In the genomic region with DNA sequence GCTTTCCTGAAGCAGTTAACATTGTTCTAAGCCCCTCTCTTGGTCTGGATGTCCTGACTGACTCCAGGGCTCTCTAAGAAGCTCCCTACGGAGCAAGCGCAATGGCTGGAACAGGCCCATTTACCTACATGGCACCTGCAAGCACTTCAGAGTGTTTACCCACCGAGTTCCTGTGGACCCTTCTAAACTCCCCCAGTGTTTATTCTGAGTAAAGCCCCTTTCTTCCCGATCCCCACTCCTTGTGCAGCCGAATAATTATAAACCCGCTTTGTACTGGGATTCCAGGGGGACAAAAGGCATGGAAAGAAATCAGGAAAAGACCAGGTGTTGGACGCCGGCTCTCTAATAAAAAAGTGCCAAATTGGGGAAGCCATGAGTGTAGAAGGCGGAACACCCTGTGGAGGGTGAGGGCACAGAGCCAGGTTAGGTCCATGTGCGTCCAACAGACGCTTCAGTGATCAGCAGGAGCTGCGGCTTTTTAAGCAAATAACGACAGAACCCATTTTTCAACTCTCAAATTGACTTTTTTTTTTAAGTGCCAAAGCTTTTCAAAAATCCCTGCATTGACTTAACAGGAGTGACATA, we compare ENCODE assay signal across 12 mouse cellular contexts.
DNase-seq lines count a peak whose midpoint lies in the region; ATAC-seq lines count a peak whose summit lies in the region.
"Had no signal": no experiment of that assay in that cellular context is flagged by ENCODE, and none has a peak within 500 bp of the region (broad histone marks: within the 10 kb centered on the region; RNA-seq: fewer than 3 reads in every experiment).

No protein-coding gene starts in this region.

- H3K4me3 ChIP-seq in forebrain, embryonic 11.5 days (ENCODE audit: low read depth, low read length): no peak overlapping the region
- H3K4me3 ChIP-seq in forebrain, embryonic 10.5 days: no peak overlapping the region
- H3K4me3 ChIP-seq in lung, embryonic 16.5 days (ENCODE audit: low read length): no peak overlapping the region
- no peak overlapping the region for H3K4me3 ChIP-seq in forebrain, embryonic 16.5 days (replicated peaks; ENCODE audit: low read length)
- no peak overlapping the region for H3K4me3 ChIP-seq in midbrain, embryonic 16.5 days (ENCODE audit: low read depth, low read length)
- H3K4me3 ChIP-seq: embryonic facial prominence, embryonic 13.5 days; liver, embryonic 12.5 days had no signal

- no peak overlapping the region for H3K4me2 ChIP-seq in forebrain, embryonic 11.5 days (ENCODE audit: low read depth, low read length, severe bottlenecking)
- H3K4me2 ChIP-seq in lung, embryonic 16.5 days (ENCODE audit: low read depth, low read length): peak overlapping the region; percentile 24; the same call in 1 of the 2 replicates
- H3K4me2 ChIP-seq in forebrain, embryonic 16.5 days (ENCODE audit: low read length): no peak overlapping the region
- no peak overlapping the region for H3K4me2 ChIP-seq in midbrain, embryonic 16.5 days (ENCODE audit: low read length)
- H3K4me2 ChIP-seq: embryonic facial prominence, embryonic 13.5 days; liver, embryonic 12.5 days had no signal

- DNase-seq in forebrain, embryonic 11.5 days (ENCODE audit: low spot score): no peak
- DNase-seq in forebrain, embryonic 10.5 days (ENCODE audit: extremely low spot score, low spot score): no peak
- DNase-seq in lung, postnatal 36 days: no peak
- DNase-seq in adrenal gland, postnatal 4 days (ENCODE audit: low spot score in 2 of 2): no peak
- no peak for DNase-seq in ovary, postnatal 36 days (ENCODE audit: low spot score)
- DNase-seq: layer of hippocampus, adult 9-11 months had no signal

- no peaks in the 10 kb centered on the region for H3K27me3 ChIP-seq in forebrain, embryonic 11.5 days (ENCODE audit: control insufficient read depth, insufficient read depth, low read length)
- H3K27me3 ChIP-seq in forebrain, embryonic 10.5 days (ENCODE audit: poor library complexity, severe bottlenecking): no peaks in the 10 kb centered on the region
- no peaks in the 10 kb centered on the region for H3K27me3 ChIP-seq in lung, embryonic 16.5 days (ENCODE audit: control insufficient read depth, insufficient read depth, low read depth, low read length)
- H3K27me3 ChIP-seq in forebrain, embryonic 16.5 days (replicated peaks; ENCODE audit: control insufficient read depth, insufficient read depth, low read length): no peaks in the 10 kb centered on the region
- no peaks in the 10 kb centered on the region for H3K27me3 ChIP-seq in midbrain, embryonic 16.5 days (ENCODE audit: control insufficient read depth, insufficient read depth, low read depth, low read length)
- H3K27me3 ChIP-seq: embryonic facial prominence, embryonic 13.5 days had no signal

- 54% methylated on average over 13 of the region's 13 CpGs for WGBS in forebrain, embryonic 11.5 days
- 70% methylated on average over 13 of the region's 13 CpGs for WGBS in forebrain, embryonic 10.5 days
- WGBS in lung, embryonic 16.5 days: 49% methylated on average over 13 of the region's 13 CpGs
- WGBS in forebrain, embryonic 16.5 days: 16% methylated on average over 13 of the region's 13 CpGs
- 38% methylated on average over 13 of the region's 13 CpGs for WGBS in midbrain, embryonic 16.5 days

- no peaks in the 10 kb centered on the region for H3K36me3 ChIP-seq in forebrain, embryonic 11.5 days (ENCODE audit: control insufficient read depth, insufficient read depth, low read length)
- peaks cover 20% of the 10 kb centered on the region for H3K36me3 ChIP-seq in forebrain, embryonic 10.5 days (replicated peaks)
- H3K36me3 ChIP-seq in lung, embryonic 16.5 days (ENCODE audit: control insufficient read depth, insufficient read depth, low read length): no peaks in the 10 kb centered on the region
- peaks cover 3% of the 10 kb centered on the region; the same call in 1 of the 2 replicates for H3K36me3 ChIP-seq in forebrain, embryonic 16.5 days (ENCODE audit: control insufficient read depth, insufficient read depth)
- H3K36me3 ChIP-seq in midbrain, embryonic 16.5 days (ENCODE audit: control insufficient read depth, insufficient read depth, low read length): peaks cover 13% of the 10 kb centered on the region
- H3K36me3 ChIP-seq: liver, embryonic 12.5 days had no signal

- no peak overlapping the region for H3K9ac ChIP-seq in forebrain, embryonic 11.5 days (ENCODE audit: low read length)
- H3K9ac ChIP-seq in lung, embryonic 16.5 days (ENCODE audit: low read length): no peak overlapping the region
- H3K9ac ChIP-seq in forebrain, embryonic 16.5 days (replicated peaks; ENCODE audit: low read depth, low read length): no peak overlapping the region
- no peak overlapping the region for H3K9ac ChIP-seq in midbrain, embryonic 16.5 days (ENCODE audit: low read depth, low read length)
- H3K9ac ChIP-seq: embryonic facial prominence, embryonic 13.5 days; liver, embryonic 12.5 days had no signal

- H3K9me3 ChIP-seq in forebrain, embryonic 11.5 days (ENCODE audit: control insufficient read depth, low read length): no peaks in the 10 kb centered on the region
- H3K9me3 ChIP-seq in forebrain, embryonic 10.5 days: no peaks in the 10 kb centered on the region
- no peaks in the 10 kb centered on the region for H3K9me3 ChIP-seq in lung, embryonic 16.5 days (ENCODE audit: control insufficient read depth, low read length)
- no peaks in the 10 kb centered on the region for H3K9me3 ChIP-seq in forebrain, embryonic 16.5 days (ENCODE audit: control insufficient read depth, low read length)
- H3K9me3 ChIP-seq in midbrain, embryonic 16.5 days (replicated peaks; ENCODE audit: control insufficient read depth, low read length, poor library complexity, severe bottlenecking): no peaks in the 10 kb centered on the region
- H3K9me3 ChIP-seq: embryonic facial prominence, embryonic 13.5 days; liver, embryonic 12.5 days had no signal

- no peak overlapping the region for H3K27ac ChIP-seq in forebrain, embryonic 11.5 days (ENCODE audit: low read depth, low read length)
- H3K27ac ChIP-seq in forebrain, embryonic 10.5 days: no peak overlapping the region
- H3K27ac ChIP-seq in lung, embryonic 16.5 days (ENCODE audit: low read length): peak overlapping the region; percentile 74
- H3K27ac ChIP-seq in forebrain, embryonic 16.5 days (ENCODE audit: low read length): peak overlapping the region; percentile 34; the same call in 1 of the 2 replicates
- H3K27ac ChIP-seq in midbrain, embryonic 16.5 days (ENCODE audit: low read length): peak overlapping the region; percentile 4; the same call in 1 of the 2 replicates
- H3K27ac ChIP-seq: liver, embryonic 12.5 days had no signal

- no peaks in the 10 kb centered on the region; the same call in 1 of the 2 replicates for H3K4me1 ChIP-seq in forebrain, embryonic 11.5 days (replicated peaks; ENCODE audit: control insufficient read depth, insufficient read depth, low read length)
- peaks cover 33% of the 10 kb centered on the region for H3K4me1 ChIP-seq in forebrain, embryonic 10.5 days
- peaks cover 4% of the 10 kb centered on the region; the same call in 1 of the 2 replicates for H3K4me1 ChIP-seq in lung, embryonic 16.5 days (replicated peaks; ENCODE audit: control insufficient read depth, insufficient read depth, low read length)
- peaks cover 14% of the 10 kb centered on the region for H3K4me1 ChIP-seq in forebrain, embryonic 16.5 days (replicated peaks; ENCODE audit: control insufficient read depth, insufficient read depth, low read length)
- H3K4me1 ChIP-seq in midbrain, embryonic 16.5 days (ENCODE audit: control insufficient read depth, insufficient read depth, low read length): peaks cover 9% of the 10 kb centered on the region; the same call in 1 of the 2 replicates
- H3K4me1 ChIP-seq: liver, embryonic 12.5 days had no signal

- peak; percentile 46; the same call in 1 of the 2 replicates for ATAC-seq in forebrain, embryonic 11.5 days (replicated peaks; ENCODE audit: low FRiP score)
- ATAC-seq in lung, embryonic 16.5 days (ENCODE audit: low read depth): peak; percentile 76
- peak; percentile 59 for ATAC-seq in forebrain, embryonic 16.5 days
- 0 out of 2 replicates have a peak, but pooled peaks have one; percentile 47 for ATAC-seq in midbrain, embryonic 16.5 days
- ATAC-seq: intestine, embryonic 16.5 days; liver, embryonic 12.5 days had no signal

Comparison
In these comparisons a context has a peak if more than half of its experiments do, and no peak if none do; other contexts are left out.
1. H3K27ac ChIP-seq: peak in lung, embryonic 16.5 days (single experiment), forebrain, embryonic 16.5 days (single experiment) and midbrain, embryonic 16.5 days (single experiment); none in forebrain, embryonic 11.5 days (single experiment) and forebrain, embryonic 10.5 days (single experiment).
2. Peak in every context shown above with its lines, with median percentiles within 50 percentile points of each other: ATAC-seq.